Mouse (Mus musculus) ES-E14 (cell line): ENCODE data around the gene Hs3st5. TPM values are rescaled to one million over a fixed set of nuclear protein-coding genes. Genes with fewer than 3 reads are reported as not detected.

ENCODE experiments used
- DNase-seq: peaks from one replicate; pipeline ENCODE4 v3.0.0-alpha.2; 2013; ENCODE audit warnings: low read depth, low spot score
- H3K27ac ChIP-seq: 2 replicates; pipeline ENCODE4 v1.5.1; 2012; ENCODE audit warnings: low read depth, mild to moderate bottlenecking, low read length, moderate library complexity, mixed read lengths; ENCODE audit not compliant: poor library complexity, insufficient read depth, severe bottlenecking
- H3K36me3 ChIP-seq: 2 replicates; pipeline ENCODE4 v1.6.1; 2012; ENCODE audit warnings: mild to moderate bottlenecking, low read length, moderate library complexity, mixed read lengths; ENCODE audit not compliant: control insufficient read depth, poor library complexity, insufficient read depth, severe bottlenecking
- H3K4me1 ChIP-seq, 2 experiments: fragments of 150-350 bp in 1 of 2; sonication (generic) in 1 of 2; 2 replicates each; pipeline ENCODE4 v1.6.1; 2012; ENCODE audit warnings: low read length in 2 of 2, mild to moderate bottlenecking in 1 of 2, mixed read lengths in 1 of 2; ENCODE audit not compliant: control insufficient read depth in 2 of 2, insufficient read depth in 2 of 2, poor library complexity in 1 of 2
- H3K4me3 ChIP-seq, 2 experiments: fragments of 150-350 bp in 1 of 2; sonication (generic) in 1 of 2; 2 replicates each; pipeline ENCODE4 v1.5.1; 2012; ENCODE audit warnings: low read length in 2 of 2, low read depth in 1 of 2, mild to moderate bottlenecking in 1 of 2, mixed read lengths in 1 of 2; ENCODE audit not compliant: insufficient read depth in 1 of 2, poor library complexity in 1 of 2, severe bottlenecking in 1 of 2
- H3K9ac ChIP-seq: 2 replicates; pipeline ENCODE4 v1.6.1; 2012; ENCODE audit warnings: low read depth, mild to moderate bottlenecking, low read length, mixed read lengths; ENCODE audit not compliant: poor library complexity, insufficient read depth, severe bottlenecking
- H3K9me3 ChIP-seq: fragments of 150-350 bp; sonication (generic); 2 replicates; pipeline ENCODE4 v1.6.1; 2012; ENCODE audit warnings: low read depth, mild to moderate bottlenecking, low read length; ENCODE audit not compliant: control insufficient read depth, insufficient read depth
- CHD2 ChIP-seq: IDR thresholded peaks from 2 replicates; pipeline ENCODE4 v1.6.1; 2014; ENCODE audit warnings: mild to moderate bottlenecking, low read depth, low read length, inconsistent platforms
- HCFC1 ChIP-seq: IDR thresholded peaks from 2 replicates; pipeline ENCODE4 v1.6.1; 2012; ENCODE audit warnings: low read length, inconsistent platforms, borderline replicate concordance; ENCODE audit not compliant: insufficient read depth
- MAFK ChIP-seq: IDR thresholded peaks from 2 replicates; pipeline ENCODE4 v1.6.1; 2014; ENCODE audit warnings: mild to moderate bottlenecking, low read depth, low read length, inconsistent platforms; ENCODE audit not compliant: insufficient read depth
- ZC3H11A ChIP-seq: IDR thresholded peaks from 2 replicates; pipeline ENCODE4 v1.6.1; 2012; ENCODE audit warnings: low read depth, mild to moderate bottlenecking, inconsistent platforms, low read length, borderline replicate concordance
- ZNF384 ChIP-seq: IDR thresholded peaks from 2 replicates; pipeline ENCODE4 v1.6.1; 2012; ENCODE audit warnings: low read depth, low read length, inconsistent platforms
- in situ Hi-C, 2 experiments: fragments of 600-800 bp; cut with MboI; formaldehyde crosslinking; loops; one replicate each; pipeline ENCODE4 v1.15.1; 2025; ENCODE audit warnings: low sequenced_read_pairs in 2 of 2, inconsistent platforms in 1 of 2; ENCODE audit not compliant: unreplicated experiment in 2 of 2
- total RNA-seq: library from RNA; depleted of rRNA; stranded (reverse); fragments of 300-350 nt; gene quantifications from 2 replicates; pipeline ENCODE4 v1.2.3, GENCODE M21; 2012

Gene Hs3st5
- total RNA-seq, 1 experiment: 0.13 TPM

GRCm38 (mm10) chr10:36623037-36623436 is 116.4 kb downstream of the Hs3st5 start:
- Histone ChIP-seq H3K27ac (no peak overlapping the region), H3K9me3 (no peaks in the 10 kb centered on the region), H3K4me1 (peaks cover 0 to 2% of the 10 kb centered on the region in 2 experiments; a peak in 2 of 4 replicates), H3K36me3 (no peaks in the 10 kb centered on the region), H3K4me3 (no peak overlapping the region), H3K9ac (no peak overlapping the region)
- peak; percentile 11 for DNase-seq
- in situ Hi-C loops: no loop called here
- TF ChIP-seq ZNF384: peak; percentile 72
- no peak for TF ChIP-seq ZC3H11A
- no peak for TF ChIP-seq MAFK
- TF ChIP-seq CHD2: 0 out of 2 replicates have a peak, but pooled peaks have one; percentile 21

GRCm38 (mm10) chr10:36627952-36628351 is 121.3 kb downstream of the Hs3st5 start:
- TF ChIP-seq HCFC1: no peak
- no peak for TF ChIP-seq ZNF384
- no peak for TF ChIP-seq MAFK
- no peak for TF ChIP-seq ZC3H11A
- TF ChIP-seq CHD2: no peak
- in situ Hi-C loops: no loop called here
- no peak overlapping the region for H3K4me3 ChIP-seq
- no peaks in the 10 kb centered on the region for H3K9me3 ChIP-seq
- H3K9ac ChIP-seq: no peak overlapping the region
- H3K4me1 ChIP-seq: peaks cover 0 to 2% of the 10 kb centered on the region in 2 experiments; a peak in 2 of 4 replicates
- no peak for DNase-seq
- H3K36me3 ChIP-seq: no peaks in the 10 kb centered on the region
- H3K27ac ChIP-seq: no peak overlapping the region

DNA sequence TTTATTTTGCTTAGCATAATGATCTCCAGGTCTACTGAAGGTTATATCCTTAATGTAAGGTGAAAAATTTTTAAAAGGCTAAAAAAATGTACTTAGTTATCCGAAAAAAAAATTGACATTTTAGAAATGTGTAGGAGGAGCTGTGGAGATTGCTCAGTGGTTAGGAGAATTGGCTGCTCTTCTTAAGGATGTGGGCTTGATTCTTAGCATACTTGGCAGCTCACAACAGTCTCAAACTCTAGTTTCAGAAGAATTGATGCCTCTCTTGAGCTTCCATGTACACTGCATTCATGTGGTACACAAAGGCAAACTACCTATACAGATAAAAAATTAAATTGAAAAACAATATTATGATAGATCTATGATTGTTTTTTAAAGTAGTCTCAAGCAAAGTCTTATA is 125.1 kb downstream of the Hs3st5 start:
- Histone ChIP-seq H3K36me3 (no peaks in the 10 kb centered on the region), H3K4me3 (no peak overlapping the region), H3K9ac (no peak overlapping the region), H3K9me3 (no peaks in the 10 kb centered on the region), H3K4me1 (no peaks in the 10 kb centered on the region), H3K27ac (no peak overlapping the region)
- TF ChIP-seq CHD2 (no peak), ZC3H11A (no peak), MAFK (no peak), ZNF384 (no peak), HCFC1 (no peak)
- in situ Hi-C loops: no loop called here
- no peak for DNase-seq

DNA sequence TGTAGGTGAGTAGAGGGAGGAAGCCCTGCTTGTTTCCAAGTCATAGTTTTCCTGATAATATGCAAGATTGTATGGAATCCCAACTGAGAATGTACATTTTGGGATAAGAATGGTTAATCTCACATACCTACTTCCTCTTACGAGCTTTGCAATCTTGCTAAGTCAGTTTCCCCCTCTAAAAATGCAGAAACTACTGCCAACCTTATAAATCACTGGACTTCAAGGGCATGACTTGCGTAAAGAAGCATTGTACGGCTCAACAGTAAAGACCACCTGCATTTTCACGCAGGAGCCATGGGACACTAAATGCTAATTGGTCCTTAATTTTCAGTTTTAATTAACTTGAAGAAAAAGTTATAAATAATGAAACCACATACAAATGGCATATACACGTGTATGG is 144.0 kb downstream of the Hs3st5 start:
- no peaks in the 10 kb centered on the region for H3K36me3 ChIP-seq
- H3K4me1 ChIP-seq: no peaks in the 10 kb centered on the region
- H3K4me3 ChIP-seq: no peak overlapping the region
- TF ChIP-seq ZNF384 (no peak), HCFC1 (no peak), CHD2 (no peak), ZC3H11A (no peak), MAFK (no peak)
- H3K27ac ChIP-seq: no peak overlapping the region
- no peak for DNase-seq
- no peak overlapping the region for H3K9ac ChIP-seq
- in situ Hi-C loops: no loop called here
- H3K9me3 ChIP-seq: no peaks in the 10 kb centered on the region

- Histone ChIP-seq H3K4me1 (no peaks in the 10 kb centered on the region), H3K9ac (no peak overlapping the region), H3K27ac (no peak overlapping the region), H3K4me3 (no peak overlapping the region), H3K36me3 (no peaks in the 10 kb centered on the region), H3K9me3 (no peaks in the 10 kb centered on the region)
- TF ChIP-seq ZC3H11A (no peak), ZNF384 (no peak), CHD2 (no peak), HCFC1 (no peak), MAFK (no peak)
- in situ Hi-C loops: no loop called here
- DNase-seq: no peak
These were observed 207.4 kb downstream of the Hs3st5 start for GRCm38 (mm10) chr10:36713974-36714373.
